Mouse (Mus musculus) neural tube, embryonic 11.5 days (tissue): ENCODE results near the gene Hspb11. TPM values are rescaled to one million over a fixed set of nuclear protein-coding genes. Genes with fewer than 3 reads are reported as not detected.

Experiments
- ATAC-seq: fragments of 200-750 bp; cut with Nextera tagmentation; 2 replicates; pipeline ENCODE4 v1.8.0; 2017; ENCODE audit warnings: moderate number of reproducible peaks, mild to moderate bottlenecking, moderate TSS enrichment, moderate library complexity; ENCODE audit not compliant: insufficient read depth, low FRiP score, low TSS enrichment
- DNase-seq: peaks from one replicate; pipeline ENCODE4 v3.0.0-alpha.2; 2015; ENCODE audit warnings: low spot score
- H3K27ac ChIP-seq: fragments of 300-500 bp; sonication (generic); 2 replicates; pipeline ENCODE4 v1.5.1; 2014; ENCODE audit warnings: low read depth, mild to moderate bottlenecking, low read length
- H3K27me3 ChIP-seq: fragments of 300-500 bp; sonication (generic); 2 replicates; pipeline ENCODE4 v1.6.1; 2014; ENCODE audit warnings: mild to moderate bottlenecking, low read length, mixed read lengths; ENCODE audit not compliant: control insufficient read depth, insufficient read depth
- H3K36me3 ChIP-seq: fragments of 300-500 bp; sonication (generic); 2 replicates; pipeline ENCODE4 v1.6.1; 2014; ENCODE audit warnings: mild to moderate bottlenecking, low read length, moderate library complexity, mixed read lengths; ENCODE audit not compliant: control insufficient read depth, insufficient read depth
- H3K4me1 ChIP-seq: fragments of 300-500 bp; sonication (generic); 2 replicates; pipeline ENCODE4 v1.6.1; 2014; ENCODE audit warnings: low read length, mixed read lengths; ENCODE audit not compliant: control insufficient read depth, insufficient read depth
- H3K4me2 ChIP-seq: fragments of 300-500 bp; sonication (generic); 2 replicates; pipeline ENCODE4 v1.6.1; 2014; ENCODE audit warnings: low read depth, mild to moderate bottlenecking, moderate library complexity
- H3K4me3 ChIP-seq: fragments of 300-500 bp; sonication (generic); 2 replicates; pipeline ENCODE4 v1.5.1; 2014; ENCODE audit warnings: low read depth, low read length
- H3K9ac ChIP-seq: fragments of 300-500 bp; sonication (generic); 2 replicates; pipeline ENCODE4 v1.6.1; 2014; ENCODE audit warnings: mild to moderate bottlenecking, low read length
- H3K9me3 ChIP-seq: fragments of 300-500 bp; sonication (generic); 2 replicates; pipeline ENCODE4 v1.6.1; 2016; ENCODE audit warnings: low read length; ENCODE audit not compliant: control insufficient read depth
- WGBS: fragments of 180-500 bp; shearing (Covaris S2); extraction: QIAGEN DNeasy Blood & Tissue Kit; methylation state at CpG from one replicate; pipeline ENCODE4 v1.1.7; 2014; 5-methylcytosine and 5-hydroxymethylcytosine counted together
- polyA plus RNA-seq: library from polyadenylated mRNA; unstranded; fragments of >200 nt; fragmentation: Nextera tagmentation; extraction: Ambion mirVana; gene quantifications from 2 replicates; pipeline ENCODE4 v1.2.1, GENCODE M21; 2014

Hspb11 gene
- 26.1 and 31.6 TPM in 2 replicates for polyA plus RNA-seq

DNA sequence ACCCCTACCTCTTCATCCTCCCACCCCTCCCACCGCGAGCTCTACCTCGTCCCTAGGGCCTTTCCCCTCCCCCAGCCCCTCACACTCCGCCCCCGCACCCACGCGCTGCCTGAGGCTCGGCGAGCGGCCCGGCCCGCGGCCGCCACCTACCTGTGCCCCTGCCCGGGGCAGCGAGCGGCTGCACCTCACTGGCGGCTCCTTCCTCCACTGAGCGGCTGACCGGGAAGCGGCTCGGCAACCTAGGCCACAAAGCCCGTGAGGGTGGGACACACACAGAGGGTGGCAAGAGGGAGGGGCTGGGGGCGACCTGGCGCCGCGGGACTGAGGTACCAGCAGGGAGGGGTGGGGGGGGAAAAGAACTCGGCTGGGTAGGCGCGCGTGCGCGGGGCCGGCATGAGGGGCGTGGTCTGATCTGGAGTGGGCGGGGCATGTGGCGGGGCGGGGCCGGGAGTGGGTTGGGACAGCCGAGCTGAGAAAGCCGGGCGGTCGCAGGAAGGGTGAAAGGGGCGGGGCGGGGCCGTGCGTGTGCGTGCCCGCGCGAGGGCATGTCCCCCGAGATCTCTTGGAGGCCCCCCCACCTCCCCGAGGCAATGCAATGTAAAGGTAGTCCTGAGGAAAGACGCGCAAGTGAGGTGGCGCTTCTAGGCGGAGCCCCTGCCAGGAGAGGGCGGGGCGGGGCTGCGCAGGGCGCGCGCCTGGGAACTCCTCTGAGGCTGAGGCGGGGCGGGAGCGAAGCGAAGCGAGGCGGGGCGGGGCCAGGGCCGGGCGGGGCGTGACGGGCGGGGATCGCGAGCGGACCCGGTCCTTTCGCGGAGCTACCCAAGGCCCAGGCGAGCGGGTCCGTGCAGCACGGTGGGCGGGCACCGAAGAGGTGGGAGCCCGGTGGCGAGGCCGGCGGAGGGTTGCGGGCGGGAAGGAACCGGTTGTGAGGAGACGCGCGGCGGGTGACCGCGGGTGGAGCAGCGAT, at the start of gene Hspb11, which contains the start of gene Lrrc42:
Gene Hspb11, plus strand, starts transcription at position 469 of the 967 bp plus-strand sequence.
Gene Lrrc42, minus strand, starts transcription at position 408 of the 967 bp plus-strand sequence.
- H3K27me3 ChIP-seq, result no peaks in the 10 kb centered on the region
- ATAC-seq, result peak; percentile 93
- peak within 1 kb of the TSS; percentile 68 for H3K4me2 ChIP-seq
- peak within 1 kb of the TSS; percentile 67 for H3K4me3 ChIP-seq
- no peaks in the 10 kb centered on the region for H3K9me3 ChIP-seq
- under 1% methylated on average over 72 of the region's 101 CpGs for WGBS
- H3K27ac ChIP-seq, result peak within 1 kb of the TSS; percentile 86
- no peaks in the 10 kb centered on the region for H3K36me3 ChIP-seq
- peaks cover 17% of the 10 kb centered on the region for H3K4me1 ChIP-seq
- H3K9ac ChIP-seq, result peak within 1 kb of the TSS; percentile 73
- DNase-seq, result peak; percentile 95

DNA sequence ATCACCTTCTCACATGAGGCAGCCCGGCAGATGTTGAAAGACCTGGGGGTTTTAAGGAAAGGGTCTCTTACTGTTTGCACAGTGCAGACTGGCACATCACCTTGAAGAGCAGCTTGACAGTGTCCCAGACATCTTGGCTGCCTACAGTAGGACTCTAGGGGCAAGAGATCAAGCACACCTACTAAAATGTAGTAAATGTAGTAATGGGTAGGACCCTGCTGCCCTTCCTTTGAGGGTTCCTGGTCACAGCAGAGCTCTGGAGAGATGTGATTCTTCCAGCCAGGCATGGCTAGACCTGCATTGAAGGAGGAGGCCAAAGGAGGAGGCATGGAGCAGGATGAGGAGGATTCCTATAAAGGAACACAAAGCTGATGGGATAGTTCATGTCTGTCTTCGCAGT, 46.4 kb upstream of the Hspb11 start:
- Histone ChIP-seq H3K27me3 (no peaks in the 10 kb centered on the region), H3K9ac (no peak overlapping the region), H3K4me3 (no peak overlapping the region), H3K36me3 (no peaks in the 10 kb centered on the region), H3K4me2 (no peak overlapping the region), H3K27ac (no peak overlapping the region), H3K4me1 (no peaks in the 10 kb centered on the region), H3K9me3 (no peaks in the 10 kb centered on the region)
- ATAC-seq (no peak), DNase-seq (no peak)
- 95% methylated on average over 2 of the region's 2 CpGs for WGBS

DNA sequence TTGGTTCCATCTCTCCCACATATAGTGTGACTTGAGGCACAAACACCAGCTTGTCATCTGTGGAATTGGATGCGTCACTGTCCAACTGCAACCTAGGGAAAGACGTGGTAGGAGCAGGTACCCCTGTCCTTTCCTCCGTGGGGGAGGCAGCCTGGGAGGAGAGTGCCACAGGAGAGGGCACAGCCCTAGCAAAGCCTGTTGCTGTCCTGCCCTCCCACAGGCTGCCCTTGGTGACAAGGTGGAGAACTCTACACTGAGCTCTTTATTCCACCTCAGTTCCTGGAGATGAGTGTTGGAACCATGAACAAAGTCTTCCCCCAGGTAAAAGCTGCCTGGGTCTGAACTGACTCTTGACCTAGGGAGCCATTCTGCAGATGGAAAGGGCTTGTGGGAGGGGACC, 44.5 kb upstream of the Hspb11 start, which contains the start of gene Ldlrad1:
Gene Ldlrad1, plus strand, starts transcription at position 301 of the 400 bp plus-strand sequence.
- no peaks in the 10 kb centered on the region; the same call in 1 of the 2 replicates for H3K36me3 ChIP-seq

DNA sequence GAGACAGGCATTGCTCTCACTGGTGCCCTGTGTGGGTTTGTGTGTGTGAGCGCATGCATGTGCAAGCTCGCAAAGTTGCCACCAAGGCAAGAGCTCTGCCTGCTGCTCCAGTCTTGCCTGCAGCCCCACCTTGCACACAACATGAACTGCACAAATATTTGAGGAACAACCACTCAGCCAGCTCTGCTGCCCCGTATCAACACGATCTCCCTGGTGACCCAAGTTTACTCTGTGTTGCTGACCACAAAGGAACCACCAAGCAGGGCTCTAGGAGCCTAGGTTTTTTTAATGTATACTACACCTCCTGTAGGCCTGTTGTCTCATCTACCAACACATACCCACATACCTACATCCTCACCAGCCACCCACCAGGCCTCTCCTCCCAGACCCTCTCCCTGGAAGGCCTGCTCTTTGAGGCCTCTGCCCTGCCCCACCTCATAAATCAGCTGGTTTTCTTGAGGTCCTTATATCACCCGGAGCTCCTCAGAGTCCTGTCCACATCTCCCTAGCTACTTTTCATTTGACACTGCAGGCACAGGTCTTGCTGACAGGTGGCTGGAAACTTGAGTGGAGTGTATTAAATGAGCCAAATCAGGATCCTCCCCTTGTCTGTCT, 42.8 kb upstream of the Hspb11 start:
- no peaks in the 10 kb centered on the region for H3K27me3 ChIP-seq
- no peak overlapping the region for H3K4me2 ChIP-seq
- H3K9ac ChIP-seq, result no peak overlapping the region
- no peaks in the 10 kb centered on the region for H3K9me3 ChIP-seq
- no peak for DNase-seq
- no peaks in the 10 kb centered on the region; the same call in 1 of the 2 replicates for H3K36me3 ChIP-seq
- no peak for ATAC-seq
- no peak overlapping the region for H3K27ac ChIP-seq
- no peak overlapping the region for H3K4me3 ChIP-seq
- no peaks in the 10 kb centered on the region for H3K4me1 ChIP-seq
- WGBS, result 79% methylated on average over 5 of the region's 5 CpGs

More for the DNA sequence above, 44.5 kb upstream of the Hspb11 start, which contains the start of gene Ldlrad1:
- no peak within 1 kb of the TSS for H3K9ac ChIP-seq
- H3K27ac ChIP-seq, result no peak within 1 kb of the TSS
- H3K27me3 ChIP-seq, result no peaks in the 10 kb centered on the region
- no peaks in the 10 kb centered on the region for H3K9me3 ChIP-seq
- no peaks in the 10 kb centered on the region for H3K4me1 ChIP-seq
- WGBS, result 91% methylated on average over 3 of the region's 3 CpGs
- DNase-seq (no peak), ATAC-seq (no peak)
- H3K4me2 ChIP-seq, result no peak within 1 kb of the TSS
- no peak within 1 kb of the TSS for H3K4me3 ChIP-seq

DNA sequence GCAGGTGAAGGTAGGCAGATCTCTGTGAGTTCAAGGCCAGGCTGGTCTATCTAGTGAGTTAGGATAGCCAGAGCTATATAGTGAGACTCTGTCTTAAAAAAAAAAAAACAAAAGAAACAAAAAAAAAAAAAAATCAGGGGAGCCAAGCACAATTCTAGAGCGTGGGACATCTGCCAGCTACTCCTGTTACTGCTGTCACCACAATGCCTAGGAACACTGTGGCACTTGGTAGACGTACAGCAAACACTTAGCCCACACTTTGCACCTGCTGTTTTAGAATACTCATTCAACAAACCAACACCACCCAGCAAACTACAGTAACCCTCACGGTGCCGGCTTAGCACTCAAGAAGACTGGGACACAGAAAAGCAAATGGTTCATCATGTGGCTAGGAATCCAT, 41.9 kb upstream of the Hspb11 start:
- no peak overlapping the region for H3K4me2 ChIP-seq
- no peak overlapping the region for H3K27ac ChIP-seq
- DNase-seq (no peak), ATAC-seq (no peak)
- no peaks in the 10 kb centered on the region for H3K27me3 ChIP-seq
- no peaks in the 10 kb centered on the region for H3K9me3 ChIP-seq
- no peaks in the 10 kb centered on the region; the same call in 1 of the 2 replicates for H3K36me3 ChIP-seq
- H3K9ac ChIP-seq, result no peak overlapping the region; the same call in 1 of the 2 replicates
- 84% methylated on average over 4 of the region's 4 CpGs for WGBS
- no peak overlapping the region for H3K4me3 ChIP-seq
- no peaks in the 10 kb centered on the region for H3K4me1 ChIP-seq

DNA sequence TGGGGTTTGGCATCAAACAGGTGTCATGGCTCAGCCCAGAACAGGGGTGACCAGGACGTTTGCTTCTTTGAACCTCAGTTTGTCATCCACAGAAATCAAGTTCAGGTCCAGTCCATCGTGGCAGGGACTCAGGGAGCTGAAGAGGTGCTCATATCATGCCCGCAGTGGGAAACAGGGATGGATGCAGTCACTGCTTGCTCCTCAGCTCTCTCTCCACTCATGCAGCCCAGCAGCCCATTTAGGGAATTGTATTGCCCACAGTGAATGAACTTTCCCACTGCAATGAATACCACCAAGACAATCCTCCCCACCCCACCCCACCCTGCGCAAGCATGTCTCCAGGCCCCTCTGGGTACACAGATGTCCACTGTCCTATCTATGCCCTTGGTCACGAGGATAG, 41.5 kb upstream of the Hspb11 start:
- no peaks in the 10 kb centered on the region for H3K27me3 ChIP-seq
- no peaks in the 10 kb centered on the region for H3K9me3 ChIP-seq
- no peak for ATAC-seq
- no peak overlapping the region; the same call in 1 of the 2 replicates for H3K9ac ChIP-seq
- 82% methylated on average over 5 of the region's 5 CpGs for WGBS
- H3K4me2 ChIP-seq, result no peak overlapping the region
- H3K4me3 ChIP-seq, result no peak overlapping the region
- H3K27ac ChIP-seq, result no peak overlapping the region
- DNase-seq, result no peak
- no peaks in the 10 kb centered on the region for H3K4me1 ChIP-seq
- no peaks in the 10 kb centered on the region; the same call in 1 of the 2 replicates for H3K36me3 ChIP-seq

DNA sequence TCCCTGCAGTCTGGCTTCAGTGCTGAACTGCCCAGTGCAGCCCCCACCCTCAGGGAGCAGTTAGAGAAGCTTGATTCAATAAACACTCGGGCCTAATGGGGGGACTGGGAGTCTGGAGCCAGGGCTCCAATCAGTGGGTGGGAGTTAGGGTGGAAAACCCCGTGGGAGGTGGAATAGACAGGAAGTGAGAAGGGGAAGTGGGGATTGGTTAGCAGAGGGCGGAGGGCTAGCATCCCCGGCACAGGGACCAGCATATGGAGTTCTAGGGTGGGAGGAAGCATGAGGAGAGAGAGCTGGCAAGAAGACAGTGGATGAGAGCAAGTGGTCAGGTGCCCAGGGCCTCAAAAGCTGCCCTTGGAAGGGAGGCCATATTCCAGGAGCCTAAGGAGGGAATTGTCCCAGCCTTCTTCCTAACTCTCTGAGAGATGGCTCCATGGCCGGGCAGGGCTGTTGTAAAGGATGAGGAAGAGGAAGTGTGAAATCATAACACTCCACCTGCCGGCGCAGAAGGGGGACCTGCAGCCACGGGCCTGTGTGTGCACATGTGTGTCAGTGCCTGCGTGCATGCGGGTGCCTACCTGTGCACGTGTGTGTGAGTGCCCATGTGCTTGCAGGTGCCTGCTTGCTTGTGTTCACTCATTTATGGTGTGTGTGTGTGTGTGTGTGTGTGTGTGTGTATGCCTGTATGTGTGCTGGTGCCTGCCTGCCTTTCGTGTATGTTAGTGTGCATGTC, 39.9 kb upstream of the Hspb11 start:
- 72% methylated on average over 12 of the region's 12 CpGs for WGBS
- Histone ChIP-seq H3K36me3 (no peaks in the 10 kb centered on the region; the same call in 1 of the 2 replicates), H3K27ac (no peak overlapping the region), H3K4me3 (no peak overlapping the region), H3K27me3 (no peaks in the 10 kb centered on the region), H3K4me2 (no peak overlapping the region), H3K4me1 (no peaks in the 10 kb centered on the region), H3K9ac (no peak overlapping the region), H3K9me3 (no peaks in the 10 kb centered on the region)
- DNase-seq (no peak), ATAC-seq (no peak)

DNA sequence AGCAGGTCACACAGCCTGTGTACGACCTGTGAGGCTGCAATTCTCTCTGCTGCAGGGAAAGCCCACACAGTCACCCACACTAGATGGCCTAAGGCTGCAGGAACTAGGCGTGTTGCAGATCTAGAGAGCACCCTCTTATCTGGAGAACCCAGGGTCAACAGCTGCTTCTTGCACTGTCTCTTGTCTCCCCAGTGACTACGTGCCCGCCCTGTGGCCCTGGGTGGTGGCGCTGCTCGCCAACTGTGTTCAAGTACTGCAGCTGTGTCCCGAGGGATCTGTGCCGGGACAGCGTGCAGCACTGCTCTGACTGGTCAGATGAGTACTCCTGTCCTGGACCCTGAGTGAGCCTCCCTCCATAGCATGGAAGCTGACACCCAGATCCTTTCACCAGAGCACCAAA, 35.8 kb upstream of the Hspb11 start:
- 84% methylated on average over 9 of the region's 9 CpGs for WGBS
- Histone ChIP-seq H3K4me2 (no peak overlapping the region), H3K36me3 (no peaks in the 10 kb centered on the region; the same call in 1 of the 2 replicates), H3K4me1 (no peaks in the 10 kb centered on the region), H3K4me3 (no peak overlapping the region), H3K27me3 (no peaks in the 10 kb centered on the region), H3K9me3 (no peaks in the 10 kb centered on the region), H3K9ac (no peak overlapping the region), H3K27ac (no peak overlapping the region)
- DNase-seq (no peak), ATAC-seq (no peak)
